Mouse (Mus musculus) cerebellum, adult 11 months (tissue): ENCODE measurements around the gene Sema3b.

Experiments
- DNase-seq: peaks from one replicate; pipeline ENCODE4 v3.0.0; 2022

The Sema3b gene

GRCm38 (mm10) chr9:107608741-107609432 lies at the start of gene Sema3b:
TSS of gene Sema3b (minus strand) at chr9:107609229.
- no peak for DNase-seq

- no peak for DNase-seq
These were observed 49.1 kb upstream of the Sema3b start for GRCm38 (mm10) chr9:107658096-107658495.

- no peak for DNase-seq
These were observed 48.1 kb upstream of the Sema3b start for GRCm38 (mm10) chr9:107657144-107657543.

- no peak for DNase-seq
These were observed 45.6 kb upstream of the Sema3b start for GRCm38 (mm10) chr9:107654585-107654984.

- no peak for DNase-seq
These were observed 44.4 kb upstream of the Sema3b start for GRCm38 (mm10) chr9:107653474-107653873.

GRCm38 (mm10) chr9:107650708-107651481 lies 41.9 kb upstream of the Sema3b start:
- no peak for DNase-seq

- no peak for DNase-seq
These were observed 41.2 kb upstream of the Sema3b start for GRCm38 (mm10) chr9:107650225-107650624.

GRCm38 (mm10) chr9:107648767-107649166 lies 39.7 kb upstream of the Sema3b start:
- no peak for DNase-seq

GRCm38 (mm10) chr9:107646975-107647374 lies 37.9 kb upstream of the Sema3b start:
- DNase-seq, result no peak

GRCm38 (mm10) chr9:107645577-107645976 lies 36.5 kb upstream of the Sema3b start:
- peak; percentile 74 for DNase-seq

GRCm38 (mm10) chr9:107645153-107645510 lies 36.1 kb upstream of the Sema3b start:
- DNase-seq, result no peak

GRCm38 (mm10) chr9:107644495-107645152 lies 35.6 kb upstream of the Sema3b start:
- peak; percentile 92 for DNase-seq

GRCm38 (mm10) chr9:107643544-107644214 lies 34.6 kb upstream of the Sema3b start:
- no peak for DNase-seq

GRCm38 (mm10) chr9:107641666-107642065 lies 32.6 kb upstream of the Sema3b start:
- no peak for DNase-seq

GRCm38 (mm10) chr9:107640257-107640772 lies 31.3 kb upstream of the Sema3b start:
- no peak for DNase-seq

GRCm38 (mm10) chr9:107637070-107637469 lies 28.0 kb upstream of the Sema3b start:
- no peak for DNase-seq

GRCm38 (mm10) chr9:107635279-107636028 lies 26.4 kb upstream of the Sema3b start, which contains the start of gene Gnai2:
TSS of gene Gnai2 (minus strand) at chr9:107635367.
- DNase-seq, result peak; percentile 92

- DNase-seq, result no peak
These were observed 25.6 kb upstream of the Sema3b start for GRCm38 (mm10) chr9:107634406-107635278.

- peak; percentile 45 for DNase-seq
These were observed 24.8 kb upstream of the Sema3b start for GRCm38 (mm10) chr9:107633661-107634405.

GRCm38 (mm10) chr9:107633091-107633660 lies 24.1 kb upstream of the Sema3b start:
- peak; percentile 47 for DNase-seq
